Mouse (Mus musculus) cerebellum, postnatal 36 days (tissue): ENCODE data around the gene Parp11.

Source experiments
- DNase-seq, 2 experiments: peaks; one replicate each; pipeline ENCODE4 v3.0.0; 2021 to 2022; ENCODE audit warnings: mixed read lengths in 2 of 2

The Parp11 gene

DNA sequence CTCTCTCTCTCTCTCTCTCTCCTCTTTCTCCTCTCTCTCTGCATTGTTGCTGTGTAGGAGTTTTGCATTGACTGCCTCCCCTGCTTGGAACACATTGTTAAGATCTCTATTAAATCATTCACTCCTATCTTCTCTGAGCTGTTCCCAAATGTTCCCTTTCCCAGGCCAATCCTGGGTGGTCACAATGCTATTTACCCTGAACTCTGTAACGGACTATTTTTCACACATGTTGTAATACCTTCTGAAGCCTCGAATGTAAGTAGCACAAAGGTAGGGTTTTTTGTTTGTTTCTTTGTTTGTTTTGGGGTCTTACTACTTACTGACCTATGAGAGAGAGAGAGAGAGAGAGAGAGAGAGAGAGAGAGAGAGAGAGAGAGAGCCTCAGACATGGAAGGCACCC is 2.2 kb downstream of the Parp11 start:
- DNase-seq = no peak

DNA sequence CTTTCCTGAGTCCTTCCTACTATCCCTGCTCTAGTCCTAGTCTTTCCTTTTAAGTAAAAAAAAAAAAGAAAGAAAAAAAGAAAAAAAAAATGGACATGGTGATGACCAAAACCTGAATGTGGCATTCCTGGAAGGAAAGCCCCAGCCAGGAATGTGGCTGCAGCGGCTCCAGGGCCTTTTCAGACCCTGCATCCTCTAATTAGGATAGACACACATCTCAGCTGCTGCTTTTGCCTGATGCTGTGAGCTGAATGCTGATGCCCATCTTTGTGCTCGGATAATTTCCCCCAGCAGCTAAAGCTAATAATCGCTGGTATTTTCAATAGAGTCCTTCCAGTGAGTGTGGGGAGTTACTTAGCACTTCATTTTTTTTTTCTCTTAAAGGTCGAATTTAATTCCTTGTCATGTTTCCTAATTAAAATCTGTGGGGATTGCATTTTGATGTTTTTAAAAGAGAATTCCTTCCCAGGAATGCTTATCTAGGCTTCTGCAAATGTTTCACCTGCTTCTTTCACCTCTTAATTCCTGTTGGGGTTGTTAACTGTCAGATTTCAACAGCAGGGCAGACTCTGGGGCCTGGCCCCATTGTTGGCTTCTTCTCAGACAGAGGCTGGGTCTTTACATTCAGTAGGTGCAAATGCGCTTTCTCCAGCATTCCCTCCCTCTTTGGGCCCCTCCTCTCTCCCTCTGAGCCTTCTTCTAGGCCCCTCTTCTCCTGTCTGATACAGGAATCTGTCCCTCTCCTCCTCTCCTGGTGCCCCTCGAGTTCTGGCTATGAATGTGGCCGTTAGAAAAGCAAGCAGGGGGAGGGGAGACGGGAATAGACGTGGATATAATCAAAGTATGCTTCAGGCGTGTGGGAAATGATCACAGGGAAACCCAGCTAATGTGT is 3.1 kb downstream of the Parp11 start:
- DNase-seq = no peak

GRCm38 (mm10) chr6:127453407-127454343 is 7.0 kb downstream of the Parp11 start:
- peak; percentile 88 to 89 for DNase-seq

- DNase-seq = no peak
Observed at GRCm38 (mm10) chr6:127454344-127454707, 7.7 kb downstream of the Parp11 start.

DNA sequence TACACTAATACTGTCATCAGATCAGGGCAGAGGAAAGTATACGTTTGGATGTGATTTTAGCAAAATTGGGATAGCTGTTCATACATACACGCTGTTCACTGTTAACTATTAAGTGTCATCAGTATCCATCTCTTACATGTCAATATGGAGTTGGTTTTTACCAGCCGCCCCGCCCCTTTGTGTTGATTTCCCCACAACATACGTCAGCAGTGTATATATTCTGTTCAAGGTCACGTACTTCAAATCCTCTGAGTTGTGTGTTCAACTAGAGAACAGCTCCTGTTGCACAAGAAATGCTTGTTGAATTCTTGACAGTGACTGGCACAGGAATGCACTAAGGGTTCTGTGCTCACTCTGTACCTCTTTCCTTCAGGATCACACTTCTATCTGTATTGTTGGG is 8.2 kb downstream of the Parp11 start:
- no peak for DNase-seq

GRCm38 (mm10) chr6:127455440-127455839 is 8.8 kb downstream of the Parp11 start:
- no peak for DNase-seq

DNA sequence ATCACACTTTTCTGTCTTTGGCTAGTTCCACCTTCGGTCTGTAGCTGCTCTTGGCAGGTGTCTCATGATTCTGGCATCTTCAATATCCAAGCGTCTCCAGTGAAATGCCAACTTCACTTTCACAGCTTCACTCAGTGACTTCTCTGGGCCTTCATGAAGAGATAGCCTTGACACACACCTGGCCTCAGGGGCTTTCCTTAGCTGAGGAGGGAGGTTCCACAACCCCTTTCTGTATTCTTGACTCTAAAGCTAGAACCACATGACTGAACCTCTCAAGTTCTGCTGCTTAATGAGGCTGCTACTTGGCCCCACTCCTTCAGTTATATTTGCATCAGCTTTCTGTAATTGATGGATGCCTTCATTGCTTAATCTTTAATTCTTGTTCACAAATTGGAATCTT is 10.1 kb downstream of the Parp11 start:
- DNase-seq = no peak

DNA sequence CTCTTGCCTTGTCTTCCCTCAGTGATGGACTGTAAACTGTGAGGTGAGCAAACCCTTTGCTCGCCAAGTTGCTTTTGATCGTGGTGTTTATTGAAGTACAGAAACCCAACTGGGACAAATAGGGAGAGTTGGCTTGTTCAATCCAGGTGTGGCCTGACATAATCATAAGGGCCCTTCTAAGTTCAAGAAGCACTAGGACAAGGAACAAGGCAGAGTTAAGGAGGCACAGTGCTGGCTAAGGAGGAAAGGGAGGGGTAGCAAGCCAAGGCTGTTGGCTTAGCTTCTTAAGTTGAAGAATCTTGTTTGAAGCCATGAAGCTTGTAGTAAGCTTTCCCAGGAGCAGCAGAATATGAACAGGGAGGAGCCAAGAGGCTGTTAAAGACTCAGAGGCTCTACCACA is 13.1 kb downstream of the Parp11 start:
- no peak for DNase-seq

- DNase-seq = no peak
Observed at GRCm38 (mm10) chr6:127461491-127461890, 14.9 kb downstream of the Parp11 start.

- DNase-seq = no peak
Observed at GRCm38 (mm10) chr6:127462251-127462650, 15.6 kb downstream of the Parp11 start.

- DNase-seq = no peak
Observed at GRCm38 (mm10) chr6:127463273-127464001, 16.8 kb downstream of the Parp11 start.

DNA sequence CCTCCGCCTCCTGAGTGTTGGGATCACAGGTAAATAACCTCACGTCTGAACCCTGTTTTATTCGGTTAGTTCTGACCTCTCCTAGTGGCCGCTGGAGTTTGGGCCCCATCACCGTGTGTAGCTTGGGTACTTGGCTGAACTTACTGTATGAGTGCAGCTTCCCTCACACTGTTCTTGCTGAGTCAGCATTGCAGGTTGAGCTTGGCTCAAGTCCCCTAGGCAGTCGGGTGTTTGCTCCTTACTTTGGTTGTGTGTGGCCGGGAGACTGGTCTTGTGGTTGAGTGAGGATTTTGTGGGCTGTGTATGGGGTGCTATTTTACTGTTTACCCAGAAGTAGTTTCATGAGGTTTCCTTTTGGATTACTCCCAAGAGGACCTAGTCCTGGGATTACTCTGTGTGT is 17.9 kb downstream of the Parp11 start:
- DNase-seq = no peak

GRCm38 (mm10) chr6:127466749-127467310 is 20.2 kb downstream of the Parp11 start:
- no peak for DNase-seq

DNA sequence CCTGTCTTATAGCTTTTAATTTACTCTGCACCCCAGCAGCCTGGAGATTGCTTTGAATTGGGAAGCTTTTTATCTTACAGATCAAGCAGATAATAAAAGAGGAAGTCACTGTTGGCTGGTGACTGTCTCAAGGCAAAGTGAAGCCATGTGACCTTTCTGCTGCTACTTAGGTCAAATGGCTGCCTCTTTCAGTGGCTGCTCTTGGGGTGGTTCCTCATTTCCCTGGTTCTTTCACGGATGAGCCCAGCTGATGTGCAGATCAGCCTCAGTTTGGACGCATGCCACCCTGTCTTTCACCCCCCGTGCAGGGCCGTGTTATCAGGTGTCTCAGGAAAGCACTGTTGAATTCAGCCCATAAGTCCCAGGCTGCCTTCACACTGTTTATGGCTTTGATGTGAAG is 25.4 kb downstream of the Parp11 start:
- DNase-seq = no peak

- no peak for DNase-seq
Observed at GRCm38 (mm10) chr6:127473961-127474360, 27.3 kb downstream of the Parp11 start.

DNA sequence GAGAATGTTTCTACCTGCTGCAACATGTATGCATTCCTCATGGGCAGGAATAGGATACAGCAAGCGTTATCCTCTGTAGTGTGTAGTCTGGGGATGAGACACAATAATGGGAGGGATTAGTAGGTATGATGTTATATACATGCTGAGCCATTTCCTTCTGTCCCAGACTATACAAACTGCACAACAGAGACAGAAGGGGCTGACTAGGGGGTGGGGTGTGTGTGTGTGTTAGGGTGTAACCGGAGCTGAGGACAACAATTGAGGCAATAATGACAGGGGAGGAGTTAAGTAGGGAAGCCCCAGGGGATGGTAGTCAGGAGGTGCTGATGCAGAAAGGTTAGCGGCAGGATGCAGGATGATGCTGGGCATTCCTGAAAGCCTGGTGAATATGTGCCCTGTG is 28.6 kb downstream of the Parp11 start:
- no peak for DNase-seq

- no peak for DNase-seq
Observed at GRCm38 (mm10) chr6:127491046-127491445, 44.4 kb downstream of the Parp11 start.

DNA sequence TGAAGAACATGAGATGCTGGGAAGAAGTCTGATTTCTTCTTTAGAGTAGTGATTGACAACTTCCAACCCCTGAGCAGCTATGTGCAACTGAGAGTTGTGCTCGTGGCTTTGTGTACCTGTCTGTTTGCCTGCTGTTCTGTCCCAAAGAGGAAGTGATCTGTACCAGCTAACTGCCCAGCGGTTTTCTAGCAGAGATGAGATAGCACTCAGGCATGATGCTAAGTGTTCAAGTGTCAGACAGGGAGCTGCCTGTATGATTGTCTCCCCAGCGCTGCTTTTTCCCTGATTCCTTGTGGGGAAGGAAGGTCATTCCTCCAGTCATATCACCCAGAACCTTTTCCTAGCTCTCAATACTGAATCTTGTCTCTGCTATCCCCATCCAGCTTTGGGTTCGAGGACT is 45.9 kb downstream of the Parp11 start:
- no peak for DNase-seq

DNA sequence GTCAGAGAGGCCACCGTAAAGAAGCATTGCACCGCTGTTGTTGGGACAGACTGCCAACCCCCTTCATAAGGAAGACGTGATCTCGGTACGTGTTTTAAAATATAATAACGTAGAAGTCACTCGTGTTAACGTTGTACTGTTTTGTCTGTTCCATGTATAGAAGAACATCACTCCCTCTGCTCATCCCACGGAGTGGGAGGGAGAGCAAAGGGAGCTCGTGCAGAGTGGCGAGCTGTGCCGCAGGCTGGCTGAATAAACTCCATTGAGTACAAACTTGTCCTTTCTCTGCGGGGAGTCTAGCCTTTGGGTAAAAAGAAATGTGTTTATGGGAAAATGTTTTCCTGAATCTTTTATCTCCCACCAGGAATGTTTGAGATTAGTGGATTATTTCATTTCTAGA is 47.1 kb downstream of the Parp11 start:
- DNase-seq = no peak

DNA sequence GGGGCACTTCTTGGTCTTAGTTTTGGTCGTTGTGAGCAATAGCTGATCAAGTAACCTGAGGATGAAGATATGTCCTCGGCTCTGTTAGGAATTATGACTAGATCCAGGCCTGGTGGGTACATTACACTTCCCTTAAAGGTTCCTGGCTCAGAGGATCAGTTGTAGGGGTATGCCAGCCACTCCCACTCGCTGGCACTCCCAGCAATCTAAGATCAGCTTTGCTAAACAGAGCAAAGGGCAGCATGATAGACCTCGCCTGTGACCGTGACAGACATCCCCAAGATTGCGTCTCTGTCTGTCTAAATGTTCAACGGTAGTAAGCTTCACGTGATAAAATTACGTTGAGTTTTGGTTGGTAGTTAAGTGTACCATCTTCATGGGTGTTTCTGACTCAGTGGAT is 47.7 kb downstream of the Parp11 start:
- DNase-seq = no peak

GRCm38 (mm10) chr6:127495251-127495650 is 48.6 kb downstream of the Parp11 start:
- DNase-seq = no peak

- DNase-seq = no peak
Observed at GRCm38 (mm10) chr6:127495876-127496275, 49.2 kb downstream of the Parp11 start.
